Mouse (Mus musculus): Measurements from ENCODE around the gene Cyb561d2.

DNA sequence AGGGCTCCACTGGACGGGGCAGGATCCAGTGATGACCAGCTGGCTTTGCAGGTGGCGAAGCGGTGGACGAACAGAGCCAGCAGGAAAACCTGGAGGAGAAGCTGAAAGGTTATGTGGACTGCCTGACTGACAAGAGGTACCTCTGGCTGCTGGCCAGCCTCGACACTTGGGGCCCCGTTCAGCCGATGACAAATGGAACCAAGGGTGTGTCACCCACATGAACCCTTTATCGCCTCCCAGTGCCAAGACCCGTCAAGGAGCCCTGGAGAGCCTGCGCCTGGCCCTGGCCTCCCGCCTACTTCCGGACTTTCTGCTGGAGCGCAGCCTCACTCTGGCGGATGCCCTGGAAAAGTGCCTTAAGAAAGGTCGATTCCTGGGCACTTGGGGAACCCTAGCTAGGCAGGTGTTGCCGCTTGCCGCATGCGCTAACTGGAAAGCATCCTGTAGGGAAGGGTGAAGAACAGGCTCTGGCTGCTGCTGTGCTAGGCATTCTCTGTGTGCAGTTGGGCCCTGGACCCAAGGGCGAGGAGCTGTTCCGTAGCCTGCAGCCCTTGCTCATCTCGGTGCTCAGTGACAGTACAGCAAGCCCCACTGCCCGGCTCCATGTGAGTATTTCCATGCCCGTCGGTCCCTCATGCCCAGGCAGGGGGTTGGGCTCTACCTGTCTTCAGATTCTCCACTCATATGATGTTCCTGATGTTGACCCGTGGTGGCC is 48.2 kb upstream of the Cyb561d2 start:
- TF ChIP-seq CTCF (IDR thresholded peaks at IDR 0.05; ENCODE audit: control insufficient read depth, insufficient read depth, low read length) (no peak), POLR2A (IDR thresholded peaks at IDR 0.05; ENCODE audit: borderline replicate concordance, control insufficient read depth, low read depth, low read length) (no peak)

Data from bone marrow, adult 2 months (tissue).